Mouse (Mus musculus): ENCODE data around the gene Eif6. TPM values are rescaled to one million over a fixed set of nuclear protein-coding genes. Genes with fewer than 3 reads are reported as not detected.

Gene Eif6
- 127 and 141 TPM in 2 replicates for polyA plus RNA-seq (2015; fragmentation: Nextera tagmentation; extraction: Ambion mirVana)

- TF ChIP-seq EP300 (IDR thresholded peaks at IDR 0.05) (peak; percentile 55), CTCF (IDR thresholded peaks at IDR 0.05) (no peak; the same call in 1 of the 2 replicates)
- DNase-seq (ENCODE audit: low spot score) (peak; percentile 98), ATAC-seq (peak; percentile 98)
- peaks cover 9% of the 10 kb centered on the region; the same call in 1 of the 2 replicates for H3K4me1 ChIP-seq (ENCODE audit: insufficient read depth, low read depth, low read length)
- peak within 1 kb of the TSS; percentile 84 for H3K9ac ChIP-seq (replicated peaks; ENCODE audit: low read depth)
- H3K9me3 ChIP-seq (ENCODE audit: low read length): no peaks in the 10 kb centered on the region
- peak within 1 kb of the TSS; percentile 91 for H3K27ac ChIP-seq (ENCODE audit: low read length)
- peaks cover 14% of the 10 kb centered on the region; the same call in 1 of the 2 replicates for H3K36me3 ChIP-seq (ENCODE audit: insufficient read depth, low read length)
- H3K4me3 ChIP-seq (ENCODE audit: low read depth, low read length): peak within 1 kb of the TSS; percentile 78
- H3K4me2 ChIP-seq (replicated peaks; ENCODE audit: low read depth, low read length): peak within 1 kb of the TSS; percentile 85
- H3K27me3 ChIP-seq (replicated peaks; ENCODE audit: insufficient read depth, low read length): no peaks in the 10 kb centered on the region
- under 1% methylated on average over 27 of the region's 27 CpGs for WGBS
These were observed at the start of gene Eif6 for GRCm38 (mm10) chr2:155826630-155827424. Gene Eif6 (minus strand): TSS chr2:155826925.

GRCm38 (mm10) chr2:155873636-155874035 lies 46.9 kb upstream of the Eif6 start:
- H3K27me3 ChIP-seq (replicated peaks; ENCODE audit: insufficient read depth, low read length): no peaks in the 10 kb centered on the region
- peaks cover 4% of the 10 kb centered on the region; the same call in 1 of the 2 replicates for H3K36me3 ChIP-seq (ENCODE audit: insufficient read depth, low read length)
- H3K4me3 ChIP-seq (ENCODE audit: low read depth, low read length): no peak overlapping the region
- H3K27ac ChIP-seq (ENCODE audit: low read length): no peak overlapping the region
- no peak overlapping the region for H3K9ac ChIP-seq (replicated peaks; ENCODE audit: low read depth)
- 56% methylated on average over 6 of the region's 6 CpGs for WGBS
- H3K4me2 ChIP-seq (replicated peaks; ENCODE audit: low read depth, low read length): no peak overlapping the region
- DNase-seq (ENCODE audit: low spot score) (no peak), ATAC-seq (no peak)
- no peak for TF ChIP-seq EP300 (IDR thresholded peaks at IDR 0.05)
- H3K9me3 ChIP-seq (ENCODE audit: low read length): no peaks in the 10 kb centered on the region
- 0 out of 2 replicates have a peak, but pooled peaks cover 6% of the 10 kb centered on the region for H3K4me1 ChIP-seq (ENCODE audit: insufficient read depth, low read depth, low read length)

DNA sequence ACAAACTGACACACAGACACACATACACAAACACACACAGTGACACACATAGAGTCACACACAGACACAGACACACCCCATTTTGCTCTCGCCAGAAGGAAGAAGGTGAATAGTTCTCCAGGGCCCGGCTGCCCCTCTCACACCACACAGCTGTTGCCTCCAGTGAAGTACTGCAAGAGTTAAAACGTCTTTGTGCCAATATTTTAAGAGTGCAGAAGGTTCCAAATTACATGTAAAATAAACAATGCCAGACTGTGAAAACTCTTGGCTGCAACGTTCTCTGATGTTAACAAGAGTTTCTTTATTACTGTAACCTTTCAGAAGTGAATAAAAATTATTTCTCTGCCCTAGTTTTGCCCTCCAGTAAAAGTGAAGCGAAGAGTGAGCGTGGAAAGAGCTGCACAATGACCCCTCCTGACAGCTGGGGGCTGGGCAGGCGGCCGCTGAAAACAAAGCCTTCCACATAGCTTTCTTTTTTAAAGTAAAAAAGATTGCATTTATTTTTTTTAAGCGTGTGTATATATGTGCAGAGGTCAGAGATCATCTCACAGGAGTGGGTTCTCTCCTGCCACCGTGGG lies 46.3 kb upstream of the Eif6 start:
- Histone ChIP-seq H3K9ac (replicated peaks; ENCODE audit: low read depth) (no peak overlapping the region), H3K9me3 (ENCODE audit: low read length) (no peaks in the 10 kb centered on the region), H3K4me3 (ENCODE audit: low read depth, low read length) (no peak overlapping the region), H3K27ac (ENCODE audit: low read length) (no peak overlapping the region), H3K4me1 (ENCODE audit: insufficient read depth, low read depth, low read length) (0 out of 2 replicates have a peak, but pooled peaks cover 6% of the 10 kb centered on the region), H3K36me3 (ENCODE audit: insufficient read depth, low read length) (peaks cover 4% of the 10 kb centered on the region; the same call in 1 of the 2 replicates), H3K27me3 (replicated peaks; ENCODE audit: insufficient read depth, low read length) (no peaks in the 10 kb centered on the region), H3K4me2 (replicated peaks; ENCODE audit: low read depth, low read length) (no peak overlapping the region)
- peak; percentile 35; the same call in 1 of the 2 replicates for ATAC-seq
- TF ChIP-seq EP300 (IDR thresholded peaks at IDR 0.05): no peak
- no peak for TF ChIP-seq CTCF (IDR thresholded peaks at IDR 0.05)
- WGBS: 30% methylated on average over 10 of the region's 10 CpGs
- DNase-seq (ENCODE audit: low spot score): peak; percentile 62

GRCm38 (mm10) chr2:155872486-155872885 lies 45.8 kb upstream of the Eif6 start:
- Histone ChIP-seq H3K9ac (replicated peaks; ENCODE audit: low read depth) (no peak overlapping the region), H3K4me1 (ENCODE audit: insufficient read depth, low read depth, low read length) (0 out of 2 replicates have a peak, but pooled peaks cover 6% of the 10 kb centered on the region), H3K27ac (ENCODE audit: low read length) (no peak overlapping the region), H3K36me3 (ENCODE audit: insufficient read depth, low read length) (peaks cover 8% of the 10 kb centered on the region; the same call in 1 of the 2 replicates), H3K9me3 (ENCODE audit: low read length) (no peaks in the 10 kb centered on the region), H3K4me3 (ENCODE audit: low read depth, low read length) (no peak overlapping the region), H3K4me2 (replicated peaks; ENCODE audit: low read depth, low read length) (no peak overlapping the region), H3K27me3 (replicated peaks; ENCODE audit: insufficient read depth, low read length) (no peaks in the 10 kb centered on the region)
- DNase-seq (ENCODE audit: low spot score): no peak
- no peak for TF ChIP-seq CTCF (IDR thresholded peaks at IDR 0.05)
- TF ChIP-seq EP300 (IDR thresholded peaks at IDR 0.05): no peak
- ATAC-seq: no peak
- 64% methylated on average over 8 of the region's 8 CpGs for WGBS

DNA sequence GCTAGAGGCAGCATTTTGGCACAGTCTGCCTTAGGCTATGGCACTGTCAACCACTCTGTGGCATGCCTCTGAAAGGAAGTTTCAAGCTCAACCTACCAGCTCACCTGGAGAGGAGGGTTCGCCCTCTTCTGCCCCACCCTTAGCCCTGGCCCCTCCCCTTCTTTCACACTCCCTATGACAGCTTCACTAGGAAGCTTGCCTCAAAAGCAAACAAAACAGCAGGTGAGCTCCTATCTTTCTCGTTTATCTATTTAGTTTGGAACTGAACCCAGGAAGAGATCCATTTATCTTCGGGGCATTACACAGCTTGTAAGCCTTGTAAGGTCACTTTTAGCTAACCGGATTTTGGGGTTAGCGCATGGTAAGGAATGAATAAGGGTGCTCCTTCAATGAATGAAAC lies 43.0 kb upstream of the Eif6 start:
- 0 out of 2 replicates have a peak, but pooled peaks cover 6% of the 10 kb centered on the region for H3K4me1 ChIP-seq (ENCODE audit: insufficient read depth, low read depth, low read length)
- H3K4me3 ChIP-seq (ENCODE audit: low read depth, low read length): no peak overlapping the region
- peaks cover 4% of the 10 kb centered on the region; the same call in 1 of the 2 replicates for H3K36me3 ChIP-seq (ENCODE audit: insufficient read depth, low read length)
- no peak for DNase-seq (ENCODE audit: low spot score)
- H3K4me2 ChIP-seq (replicated peaks; ENCODE audit: low read depth, low read length): no peak overlapping the region
- 67% methylated on average over 5 of the region's 5 CpGs for WGBS
- no peak overlapping the region for H3K9ac ChIP-seq (replicated peaks; ENCODE audit: low read depth)
- TF ChIP-seq CTCF (IDR thresholded peaks at IDR 0.05): no peak
- TF ChIP-seq EP300 (IDR thresholded peaks at IDR 0.05): no peak
- H3K27ac ChIP-seq (ENCODE audit: low read length): no peak overlapping the region
- no peaks in the 10 kb centered on the region for H3K9me3 ChIP-seq (ENCODE audit: low read length)
- ATAC-seq: peak; percentile 25; the same call in 1 of the 2 replicates
- no peaks in the 10 kb centered on the region for H3K27me3 ChIP-seq (replicated peaks; ENCODE audit: insufficient read depth, low read length)

DNA sequence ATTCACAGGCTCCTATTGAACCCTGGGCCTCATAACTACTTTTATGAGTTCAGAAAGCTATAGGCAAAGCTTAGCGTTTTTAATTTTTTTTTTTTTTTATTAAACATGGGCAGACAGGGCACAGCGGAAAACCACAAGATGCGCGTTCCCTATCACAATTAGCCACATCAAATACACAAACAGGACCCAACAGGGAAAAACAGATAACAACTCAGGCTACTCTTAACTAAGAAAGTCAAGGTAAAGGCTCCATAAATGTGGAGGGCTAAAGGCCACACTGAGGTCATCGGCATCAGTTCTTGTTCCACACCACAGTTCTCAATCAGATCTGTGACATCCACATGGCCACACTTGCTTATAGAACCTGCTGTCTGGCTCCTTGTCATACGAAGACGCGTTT lies 41.6 kb upstream of the Eif6 start:
- no peak for DNase-seq (ENCODE audit: low spot score)
- no peak for ATAC-seq
- H3K36me3 ChIP-seq (ENCODE audit: insufficient read depth, low read length): peaks cover 4% of the 10 kb centered on the region; the same call in 1 of the 2 replicates
- no peak overlapping the region for H3K4me3 ChIP-seq (ENCODE audit: low read depth, low read length)
- no peaks in the 10 kb centered on the region for H3K9me3 ChIP-seq (ENCODE audit: low read length)
- TF ChIP-seq CTCF (IDR thresholded peaks at IDR 0.05) (no peak), EP300 (IDR thresholded peaks at IDR 0.05) (no peak)
- 92% methylated on average over 8 of the region's 8 CpGs for WGBS
- no peak overlapping the region for H3K27ac ChIP-seq (ENCODE audit: low read length)
- H3K4me1 ChIP-seq (ENCODE audit: insufficient read depth, low read depth, low read length): 0 out of 2 replicates have a peak, but pooled peaks cover 3% of the 10 kb centered on the region
- H3K4me2 ChIP-seq (replicated peaks; ENCODE audit: low read depth, low read length): no peak overlapping the region
- H3K9ac ChIP-seq (replicated peaks; ENCODE audit: low read depth): no peak overlapping the region
- H3K27me3 ChIP-seq (replicated peaks; ENCODE audit: insufficient read depth, low read length): no peaks in the 10 kb centered on the region

All from lung, postnatal 0 days (tissue).